Mouse (Mus musculus) cerebellum, adult 2 months (tissue): ENCODE measurements around the gene Cfd. TPM values are rescaled to one million over a fixed set of nuclear protein-coding genes. Genes with fewer than 3 reads are reported as not detected.

Experiments used
- DNase-seq, 2 experiments: peaks; one replicate each; pipeline ENCODE4 v3.0.0; 2021
- H3K27ac ChIP-seq: fragments of 200-500 bp; 2 replicates; pipeline ENCODE4 v1.5.1; 2012; ENCODE audit warnings: low read length, control low read depth, inconsistent platforms; ENCODE audit not compliant: insufficient read depth
- H3K27me3 ChIP-seq: fragments of 200-500 bp; 2 replicates; pipeline ENCODE4 v1.6.1; 2012; ENCODE audit warnings: inconsistent platforms, mild to moderate bottlenecking, low read length, moderate library complexity; ENCODE audit not compliant: control insufficient read depth, insufficient read depth
- H3K4me1 ChIP-seq: fragments of 200-500 bp; 2 replicates; pipeline ENCODE4 v1.6.1; 2011; ENCODE audit warnings: low read length; ENCODE audit not compliant: control insufficient read depth, insufficient read depth
- H3K4me3 ChIP-seq: fragments of 200-500 bp; replicated peaks from 2 replicates; pipeline ENCODE3; 2011; ENCODE audit warnings: mild to moderate bottlenecking, low read depth, low read length, control low read depth; ENCODE audit not compliant: insufficient read depth
- CTCF ChIP-seq: fragments of 200-500 bp; IDR thresholded peaks from 2 replicates; pipeline ENCODE4 v1.5.1; 2011; ENCODE audit warnings: low read depth, mild to moderate bottlenecking, control low read depth, low read length, moderate library complexity, borderline replicate concordance; ENCODE audit not compliant: insufficient read depth
- POLR2A ChIP-seq: fragments of 200-500 bp; IDR thresholded peaks from 2 replicates; pipeline ENCODE4 v1.6.1; 2011; ENCODE audit warnings: low read length, control low read depth, borderline replicate concordance; ENCODE audit not compliant: insufficient read depth
- WGBS: fragments of 180-500 bp; shearing (Covaris S2); methylation state at CpG from one replicate; pipeline ENCODE4 v1.1.7; 2018; 5-methylcytosine and 5-hydroxymethylcytosine counted together
- polyA plus RNA-seq: library from polyadenylated mRNA; depleted of rRNA; stranded (reverse); fragments of >200 nt; gene quantifications from 2 replicates; pipeline ENCODE4 v1.2.3, GENCODE M21; 2012

Gene Cfd
- polyA plus RNA-seq, 1 experiment: 0.29 TPM

DNA sequence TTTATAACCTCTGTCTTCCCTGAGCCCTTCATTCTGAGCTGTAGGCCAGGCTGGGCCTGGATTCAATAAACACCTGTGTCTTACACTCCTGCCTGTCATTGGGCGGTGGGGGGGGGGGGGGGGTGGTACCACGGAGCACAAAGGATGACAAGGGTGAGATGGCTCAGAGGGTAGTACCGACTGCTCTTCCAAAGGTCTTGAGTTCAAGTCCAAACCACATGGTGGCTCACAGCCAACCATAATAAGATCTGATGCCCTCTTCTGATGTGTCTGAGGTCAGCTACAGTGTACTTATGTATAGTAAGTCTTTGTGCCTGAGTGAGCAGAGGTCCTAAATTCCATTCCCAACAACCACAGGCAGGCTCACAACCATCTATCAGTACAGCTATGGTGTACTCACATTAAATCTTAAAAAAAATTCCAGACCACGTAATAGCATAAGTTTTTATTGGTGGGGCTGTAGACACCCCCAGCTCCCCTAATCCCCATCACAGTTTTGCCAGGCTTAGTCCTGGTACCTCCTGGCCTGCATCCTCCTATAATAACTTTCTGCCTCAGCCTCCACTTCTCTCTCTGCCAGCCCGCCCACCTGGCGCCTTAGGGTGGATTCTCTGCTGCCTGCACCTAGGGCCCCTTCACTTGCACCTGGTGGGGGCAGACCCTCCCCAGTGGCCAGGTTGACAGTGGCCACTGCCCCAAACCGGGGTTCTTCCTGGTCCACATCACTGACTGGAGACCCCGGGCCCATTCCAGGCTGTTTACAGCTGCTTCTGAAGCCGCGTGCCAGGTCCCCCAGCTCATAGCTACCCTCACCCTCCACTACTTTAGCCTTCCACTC is 26.1 kb upstream of the Cfd start:
- H3K27ac ChIP-seq: no peak overlapping the region
- H3K27me3 ChIP-seq: no peaks in the 10 kb centered on the region
- H3K4me1 ChIP-seq: peaks cover 50% of the 10 kb centered on the region
- WGBS: 47% methylated on average over 10 of the region's 10 CpGs
- no peak overlapping the region for H3K4me3 ChIP-seq
- peak in 1 of 2 experiments; percentile 25 for DNase-seq
- TF ChIP-seq CTCF (no peak), POLR2A (no peak)

DNA sequence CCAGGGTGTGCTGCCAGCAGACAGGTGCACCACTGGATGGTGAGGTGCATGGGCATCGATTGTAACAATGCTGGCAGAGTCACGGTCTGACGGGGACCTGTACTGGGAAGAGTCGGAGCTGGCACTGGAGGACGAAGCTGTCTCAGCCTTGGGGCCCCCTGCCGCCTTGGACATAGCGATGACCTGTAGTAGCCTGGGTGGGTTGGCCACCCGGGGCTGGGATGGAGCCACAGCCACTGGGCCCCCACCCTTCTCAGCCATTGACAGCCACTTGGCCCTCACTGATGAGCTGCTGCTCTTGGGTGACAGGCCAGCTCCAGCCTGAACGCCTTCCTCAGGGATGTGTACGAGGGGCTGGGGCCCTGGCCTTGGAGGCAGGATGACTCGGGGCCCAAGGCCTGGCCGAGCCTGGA is 25.5 kb upstream of the Cfd start:
- Histone ChIP-seq H3K4me1 (peaks cover 44% of the 10 kb centered on the region), H3K27ac (no peak overlapping the region), H3K27me3 (no peaks in the 10 kb centered on the region), H3K4me3 (no peak overlapping the region)
- DNase-seq: peak in 1 of 2 experiments; percentile 30
- WGBS: 37% methylated on average over 12 of the region's 12 CpGs
- TF ChIP-seq POLR2A (no peak), CTCF (no peak)

DNA sequence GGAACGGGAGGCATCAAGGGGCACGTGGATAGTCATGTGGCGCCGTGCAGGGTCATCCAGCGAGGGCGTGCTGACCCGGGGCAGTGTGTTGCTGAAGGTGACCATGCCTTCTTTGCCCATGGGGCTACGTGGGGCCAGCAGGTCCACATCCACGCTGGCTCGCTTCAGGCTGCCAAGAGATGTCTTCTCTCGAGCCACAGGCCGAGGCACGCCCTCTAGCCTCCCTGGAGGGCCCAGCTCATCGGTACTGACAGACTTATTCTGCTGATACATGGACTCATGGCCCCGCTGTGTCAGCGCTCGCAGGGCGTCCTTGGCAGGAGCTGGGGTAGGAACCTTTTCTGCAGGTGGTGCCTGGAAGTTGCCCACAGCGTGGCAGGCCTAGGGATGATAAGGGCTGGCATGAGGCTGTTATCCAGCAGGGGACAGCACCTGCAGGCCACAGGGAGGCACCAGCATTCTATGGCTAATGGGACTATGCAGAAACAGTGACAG is 24.8 kb upstream of the Cfd start:
- 25% methylated on average over 19 of the region's 19 CpGs for WGBS
- DNase-seq: peak in 1 of 2 experiments; percentile 49
- TF ChIP-seq CTCF (peak; percentile 62), POLR2A (no peak)
- Histone ChIP-seq H3K27me3 (no peaks in the 10 kb centered on the region), H3K4me1 (peaks cover 37% of the 10 kb centered on the region), H3K27ac (no peak overlapping the region), H3K4me3 (no peak overlapping the region)

DNA sequence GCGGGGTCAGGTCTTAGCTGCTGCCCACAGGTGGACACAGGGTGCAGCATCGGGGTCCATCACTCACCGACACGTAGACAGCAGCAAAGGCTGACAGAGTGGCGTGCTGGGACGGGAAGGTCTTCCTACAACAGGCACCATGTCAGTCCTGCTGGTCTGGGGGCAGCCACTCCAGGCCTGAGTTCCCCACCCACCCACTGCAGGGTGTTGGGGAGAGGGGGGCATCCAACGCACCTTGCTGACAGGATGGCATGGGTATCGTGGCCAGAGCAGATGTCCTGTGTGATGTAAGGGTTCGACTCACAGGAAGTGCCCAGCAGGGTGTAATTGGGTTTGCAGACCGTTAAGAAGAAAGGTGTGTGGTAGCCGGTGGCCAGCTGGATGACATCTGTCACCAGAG is 24.1 kb upstream of the Cfd start:
- Histone ChIP-seq H3K4me3 (no peak overlapping the region), H3K4me1 (peaks cover 31% of the 10 kb centered on the region), H3K27me3 (no peaks in the 10 kb centered on the region), H3K27ac (no peak overlapping the region)
- WGBS: 57% methylated on average over 11 of the region's 11 CpGs
- TF ChIP-seq POLR2A (no peak), CTCF (no peak)
- peak in 1 of 2 experiments; percentile 25 for DNase-seq

DNA sequence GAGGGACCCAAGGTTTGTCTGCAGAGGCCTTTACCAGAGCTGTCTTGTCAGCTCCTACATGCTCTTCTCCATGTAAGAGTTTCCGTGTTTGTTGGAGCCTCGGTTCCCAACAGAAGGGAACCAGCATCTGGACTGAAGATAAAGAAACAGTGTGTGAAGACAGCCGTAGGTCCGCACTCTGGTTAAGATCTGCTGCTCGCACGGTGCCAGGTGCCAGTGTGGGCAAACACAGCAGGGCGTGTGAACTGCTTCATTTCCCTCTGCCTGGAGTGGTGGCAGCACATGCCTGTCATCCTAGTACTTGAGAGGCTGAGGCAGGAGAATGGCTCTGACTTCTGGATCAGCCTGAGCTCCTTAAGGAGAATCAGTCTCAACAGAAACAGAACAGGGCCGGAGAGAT is 18.8 kb upstream of the Cfd start:
- H3K27me3 ChIP-seq: no peaks in the 10 kb centered on the region
- peaks cover 2% of the 10 kb centered on the region for H3K4me1 ChIP-seq
- DNase-seq: no peak
- H3K4me3 ChIP-seq: no peak overlapping the region
- no peak for TF ChIP-seq POLR2A
- no peak for TF ChIP-seq CTCF
- H3K27ac ChIP-seq: no peak overlapping the region
- 59% methylated on average over 8 of the region's 8 CpGs for WGBS

DNA sequence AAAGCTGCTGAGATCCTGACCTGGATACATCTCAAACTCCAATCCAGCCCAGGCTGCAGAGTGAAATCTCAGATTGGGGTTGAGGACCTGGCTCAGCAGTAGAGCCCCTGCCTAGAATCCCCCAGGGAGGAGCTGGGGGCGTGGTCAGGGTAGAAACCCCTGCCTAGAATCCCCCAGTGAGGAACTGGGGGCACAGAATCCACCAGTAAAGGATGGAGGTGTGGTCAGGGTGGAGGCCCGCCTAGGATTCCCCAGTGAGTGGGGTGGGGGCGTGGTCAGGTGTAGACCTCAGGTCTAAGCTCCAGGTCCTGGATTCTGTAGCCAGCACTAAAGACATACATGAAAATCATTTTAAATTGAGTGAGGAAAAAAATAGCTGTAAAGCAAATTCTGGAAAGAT is 17.8 kb upstream of the Cfd start:
- no peaks in the 10 kb centered on the region for H3K27me3 ChIP-seq
- 58% methylated on average over 3 of the region's 3 CpGs for WGBS
- DNase-seq: no peak
- H3K4me3 ChIP-seq: no peak overlapping the region
- TF ChIP-seq CTCF (no peak), POLR2A (no peak)
- H3K27ac ChIP-seq: no peak overlapping the region
- H3K4me1 ChIP-seq: no peaks in the 10 kb centered on the region; the same call in 1 of the 2 replicates

DNA sequence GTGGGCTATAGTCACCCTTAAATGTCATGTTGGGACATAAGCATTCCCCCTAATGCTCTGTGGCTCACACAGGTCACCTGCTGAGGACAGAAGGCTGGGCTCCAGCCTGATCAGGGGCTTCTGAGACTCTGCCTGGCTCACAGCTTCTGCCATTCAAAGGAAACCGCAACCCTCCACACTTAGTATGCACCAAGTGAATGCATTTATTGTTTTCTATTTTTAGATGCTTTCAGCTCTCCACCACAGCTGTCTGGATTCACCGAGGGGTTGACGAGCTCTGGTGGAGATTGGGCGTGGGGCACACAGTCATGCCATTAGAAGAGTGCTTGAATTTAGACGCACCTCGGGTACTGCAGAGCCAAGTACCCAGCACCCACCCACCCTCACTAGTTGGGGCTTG is 17.3 kb upstream of the Cfd start:
- Histone ChIP-seq H3K4me1 (no peaks in the 10 kb centered on the region; the same call in 1 of the 2 replicates), H3K27ac (no peak overlapping the region), H3K27me3 (no peaks in the 10 kb centered on the region), H3K4me3 (no peak overlapping the region)
- 38% methylated on average over 6 of the region's 6 CpGs for WGBS
- no peak for TF ChIP-seq CTCF
- no peak for TF ChIP-seq POLR2A
- no peak for DNase-seq
